Mouse (Mus musculus) cerebellum, adult 2 months (tissue): Measurements from ENCODE around the gene Ldoc1.

Experiments
- CTCF ChIP-seq: fragments of 200-500 bp; IDR thresholded peaks from 2 replicates; pipeline ENCODE4 v1.5.1; 2011; ENCODE audit warnings: low read depth, mild to moderate bottlenecking, control low read depth, low read length, moderate library complexity, borderline replicate concordance; ENCODE audit not compliant: insufficient read depth
- POLR2A ChIP-seq: fragments of 200-500 bp; IDR thresholded peaks from 2 replicates; pipeline ENCODE4 v1.6.1; 2011; ENCODE audit warnings: low read length, control low read depth, borderline replicate concordance; ENCODE audit not compliant: insufficient read depth

DNA sequence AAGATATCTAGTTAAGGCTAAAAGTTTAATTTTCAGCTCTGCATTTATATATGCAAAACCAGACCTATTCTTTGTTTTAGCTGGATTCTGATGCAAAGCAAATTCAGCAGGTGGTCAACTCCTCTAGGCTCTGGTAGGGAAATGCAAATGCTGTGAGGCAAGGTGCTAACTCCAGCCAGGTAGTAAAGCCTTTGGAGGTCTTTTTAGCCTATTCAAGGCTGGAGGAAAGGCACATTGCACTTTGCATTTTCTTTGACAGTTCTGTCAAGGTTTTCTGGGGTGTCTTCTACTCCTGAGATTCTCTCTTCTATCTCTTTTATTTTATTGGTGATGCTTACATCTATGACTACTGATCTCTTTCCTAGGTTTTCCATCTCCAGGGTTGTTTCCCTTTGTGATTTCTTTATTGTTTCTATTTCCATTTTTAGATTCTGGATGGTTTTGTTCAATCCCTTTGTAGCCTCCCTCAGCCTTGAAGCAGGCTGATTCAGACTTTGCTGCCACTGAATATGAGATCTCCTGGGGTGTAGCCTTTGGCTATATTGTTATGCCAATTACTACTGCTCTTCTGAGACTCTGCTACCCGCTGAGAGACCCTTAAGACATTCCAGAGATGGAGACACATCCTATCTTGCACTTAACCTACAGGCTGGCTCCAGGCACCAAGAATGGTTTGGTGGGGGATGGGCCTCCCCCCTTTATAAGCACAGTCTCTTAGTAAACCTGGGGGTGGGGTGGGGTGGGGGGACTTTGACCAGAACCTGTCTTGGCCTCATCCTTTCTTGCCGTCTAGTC lies 18.4 kb downstream of the Ldoc1 start:
- TF ChIP-seq CTCF (no peak), POLR2A (no peak)
